Mouse (Mus musculus) embryonic facial prominence, embryonic 13.5 days (tissue): ENCODE measurements around the gene Pik3cb. TPM values are rescaled to one million over a fixed set of nuclear protein-coding genes. Genes with fewer than 3 reads are reported as not detected.
A peak's percentile ranks its signal among the peaks of the same experiment; 100 is the strongest.

Experiments used
- ATAC-seq: fragments of 200-750 bp; cut with Nextera tagmentation; 2 replicates; pipeline ENCODE4 v1.8.0; 2017; ENCODE audit warnings: low read depth; ENCODE audit not compliant: insufficient number of reproducible peaks, insufficient read depth, low FRiP score, low TSS enrichment
- H3K27ac ChIP-seq: fragments of 300-500 bp; sonication (generic); 2 replicates; pipeline ENCODE4 v1.5.1; 2015; ENCODE audit warnings: moderate library complexity, mild to moderate bottlenecking, inconsistent platforms
- H3K27me3 ChIP-seq: fragments of 300-500 bp; sonication (generic); 2 replicates; pipeline ENCODE4 v1.6.1; 2015; ENCODE audit warnings: mild to moderate bottlenecking, inconsistent platforms
- H3K36me3 ChIP-seq: fragments of 300-500 bp; sonication (generic); 2 replicates; pipeline ENCODE4 v1.6.1; 2015; ENCODE audit warnings: mild to moderate bottlenecking, inconsistent platforms
- H3K4me1 ChIP-seq: fragments of 300-500 bp; sonication (generic); 2 replicates; pipeline ENCODE4 v1.6.1; 2015; ENCODE audit warnings: inconsistent platforms
- H3K4me2 ChIP-seq: fragments of 300-500 bp; sonication (generic); 2 replicates; pipeline ENCODE4 v1.6.1; 2015; ENCODE audit warnings: moderate library complexity, mild to moderate bottlenecking, inconsistent platforms
- H3K4me3 ChIP-seq: fragments of 300-500 bp; sonication (generic); 2 replicates; pipeline ENCODE4 v1.5.1; 2015; ENCODE audit warnings: mild to moderate bottlenecking, inconsistent platforms
- H3K9ac ChIP-seq: fragments of 300-500 bp; sonication (generic); 2 replicates; pipeline ENCODE4 v1.6.1; 2015; ENCODE audit warnings: mild to moderate bottlenecking, inconsistent platforms
- H3K9me3 ChIP-seq: fragments of 300-500 bp; sonication (generic); 2 replicates; pipeline ENCODE4 v1.6.1; 2016; ENCODE audit warnings: inconsistent platforms
- WGBS: fragments of 180-500 bp; shearing (Covaris S2); methylation state at CpG from one replicate; pipeline ENCODE4 v1.1.7; 2015; ENCODE audit warnings: mixed read lengths; 5-methylcytosine and 5-hydroxymethylcytosine counted together
- polyA plus RNA-seq: library from polyadenylated mRNA; unstranded; fragments of >200 nt; fragmentation: Nextera tagmentation; extraction: Ambion mirVana; gene quantifications from 2 replicates; pipeline ENCODE4 v1.2.1, GENCODE M21; 2015

Pik3cb gene
- 1.6 and 2.6 TPM in 2 replicates for polyA plus RNA-seq

GRCm38 (mm10) chr9:99140063-99140882 lies at the start of gene Pik3cb:
Gene Pik3cb (minus strand): TSS chr9:99140621.
- H3K9me3 ChIP-seq: no peaks in the 10 kb centered on the region
- H3K4me3 ChIP-seq: peak within 1 kb of the TSS; percentile 83
- ATAC-seq: peak; percentile 94
- H3K27ac ChIP-seq: peak within 1 kb of the TSS; percentile 28; the same call in 1 of the 2 replicates
- under 1% methylated on average over 51 of the region's 77 CpGs for WGBS
- peak within 1 kb of the TSS; percentile 80 for H3K9ac ChIP-seq
- H3K4me1 ChIP-seq: 0 out of 2 replicates have a peak, but pooled peaks cover 8% of the 10 kb centered on the region
- no peaks in the 10 kb centered on the region for H3K36me3 ChIP-seq
- H3K27me3 ChIP-seq: peaks cover 41% of the 10 kb centered on the region
- H3K4me2 ChIP-seq: peak within 1 kb of the TSS; percentile 73

GRCm38 (mm10) chr9:99183043-99183670 lies 42.7 kb upstream of the Pik3cb start:
- H3K9ac ChIP-seq: no peak overlapping the region
- no peaks in the 10 kb centered on the region for H3K27me3 ChIP-seq
- H3K27ac ChIP-seq: no peak overlapping the region
- H3K9me3 ChIP-seq: no peaks in the 10 kb centered on the region
- no peak overlapping the region for H3K4me2 ChIP-seq
- 83% methylated on average over 8 of the region's 8 CpGs for WGBS
- no peak for ATAC-seq
- no peaks in the 10 kb centered on the region for H3K36me3 ChIP-seq
- peaks cover 4% of the 10 kb centered on the region; the same call in 1 of the 2 replicates for H3K4me1 ChIP-seq
- H3K4me3 ChIP-seq: no peak overlapping the region

- H3K4me1 ChIP-seq: peaks cover 4% of the 10 kb centered on the region; the same call in 1 of the 2 replicates
- H3K36me3 ChIP-seq: no peaks in the 10 kb centered on the region
- no peak overlapping the region for H3K4me2 ChIP-seq
- no peak overlapping the region for H3K4me3 ChIP-seq
- H3K27me3 ChIP-seq: no peaks in the 10 kb centered on the region
- no peak overlapping the region for H3K27ac ChIP-seq
- 89% methylated on average over 7 of the region's 7 CpGs for WGBS
- no peak overlapping the region for H3K9ac ChIP-seq
- no peaks in the 10 kb centered on the region for H3K9me3 ChIP-seq
- no peak for ATAC-seq
These were observed 41.7 kb upstream of the Pik3cb start for GRCm38 (mm10) chr9:99182121-99182520.

GRCm38 (mm10) chr9:99180272-99180671 lies 39.9 kb upstream of the Pik3cb start:
- H3K27ac ChIP-seq: no peak overlapping the region
- no peak overlapping the region for H3K4me2 ChIP-seq
- H3K9me3 ChIP-seq: no peaks in the 10 kb centered on the region
- no peak overlapping the region for H3K4me3 ChIP-seq
- no peak overlapping the region for H3K9ac ChIP-seq
- no peaks in the 10 kb centered on the region for H3K27me3 ChIP-seq
- H3K4me1 ChIP-seq: peaks cover 4% of the 10 kb centered on the region; the same call in 1 of the 2 replicates
- no peaks in the 10 kb centered on the region for H3K36me3 ChIP-seq
- WGBS: 61% methylated on average over 8 of the region's 8 CpGs
- no peak for ATAC-seq

DNA sequence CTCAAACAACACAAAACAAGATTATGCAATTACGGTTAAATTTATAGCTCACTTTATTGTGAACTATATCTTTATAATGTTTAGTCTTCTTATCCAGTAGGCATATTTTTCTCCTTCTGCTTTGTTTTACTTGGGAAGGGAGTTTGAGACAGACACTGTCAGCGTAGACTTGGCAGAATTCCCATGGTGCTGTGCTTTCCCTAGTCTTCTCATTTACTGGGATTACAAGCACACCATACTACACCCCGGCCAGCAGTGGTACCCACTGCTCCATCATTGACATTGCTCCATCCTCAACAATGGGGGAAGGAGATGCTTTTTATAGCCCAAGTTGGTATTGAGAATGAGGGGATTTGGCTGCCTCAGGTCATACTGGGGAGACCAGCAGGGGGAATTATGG lies 38.3 kb upstream of the Pik3cb start:
- H3K27me3 ChIP-seq: no peaks in the 10 kb centered on the region
- no peaks in the 10 kb centered on the region for H3K9me3 ChIP-seq
- H3K36me3 ChIP-seq: no peaks in the 10 kb centered on the region
- no peak for ATAC-seq
- WGBS: 79% methylated on average over 3 of the region's 3 CpGs
- H3K9ac ChIP-seq: no peak overlapping the region
- H3K4me2 ChIP-seq: no peak overlapping the region
- H3K4me1 ChIP-seq: peaks cover 4% of the 10 kb centered on the region; the same call in 1 of the 2 replicates
- H3K27ac ChIP-seq: no peak overlapping the region
- H3K4me3 ChIP-seq: no peak overlapping the region

GRCm38 (mm10) chr9:99175774-99176173 lies 35.4 kb upstream of the Pik3cb start:
- WGBS: 89% methylated on average over 6 of the region's 6 CpGs
- H3K4me2 ChIP-seq: no peak overlapping the region

DNA sequence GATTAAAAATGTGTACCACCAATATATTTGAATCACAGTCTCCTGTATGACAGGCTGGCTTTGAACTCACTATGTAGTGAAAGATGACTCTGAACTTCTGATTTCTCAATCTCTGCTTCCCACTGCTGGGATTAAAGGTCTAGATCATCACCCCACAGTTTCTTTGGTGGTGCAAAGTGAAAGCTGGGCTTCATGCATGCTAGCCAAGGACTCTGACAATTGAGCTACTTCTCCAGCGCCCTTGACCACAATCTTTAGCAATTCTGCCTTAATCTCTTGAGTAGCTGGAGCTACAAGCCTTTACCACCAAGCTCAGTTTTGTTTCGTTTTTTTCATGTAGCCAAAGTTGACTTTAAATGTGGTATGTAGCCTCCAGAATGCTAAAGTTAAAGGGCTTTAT lies 32.4 kb upstream of the Pik3cb start:
- WGBS: 78% methylated on average over 2 of the region's 2 CpGs
- Histone ChIP-seq H3K9me3 (no peaks in the 10 kb centered on the region), H3K27ac (no peak overlapping the region), H3K9ac (no peak overlapping the region), H3K36me3 (no peaks in the 10 kb centered on the region), H3K4me2 (no peak overlapping the region), H3K4me1 (no peaks in the 10 kb centered on the region), H3K4me3 (no peak overlapping the region), H3K27me3 (no peaks in the 10 kb centered on the region)
- ATAC-seq: no peak

More at GRCm38 (mm10) chr9:99175774-99176173, 35.4 kb upstream of the Pik3cb start:
- Histone ChIP-seq H3K9me3 (no peaks in the 10 kb centered on the region), H3K27me3 (no peaks in the 10 kb centered on the region), H3K36me3 (no peaks in the 10 kb centered on the region), H3K27ac (no peak overlapping the region), H3K9ac (no peak overlapping the region), H3K4me3 (no peak overlapping the region), H3K4me1 (peaks cover 4% of the 10 kb centered on the region; the same call in 1 of the 2 replicates)
- ATAC-seq: no peak

GRCm38 (mm10) chr9:99171186-99171585 lies 30.8 kb upstream of the Pik3cb start:
- Histone ChIP-seq H3K27ac (no peak overlapping the region), H3K36me3 (no peaks in the 10 kb centered on the region), H3K9ac (no peak overlapping the region), H3K4me2 (no peak overlapping the region), H3K27me3 (no peaks in the 10 kb centered on the region), H3K9me3 (no peaks in the 10 kb centered on the region), H3K4me3 (no peak overlapping the region), H3K4me1 (peaks cover 3% of the 10 kb centered on the region; the same call in 1 of the 2 replicates)
- 48% methylated on average over 10 of the region's 10 CpGs for WGBS
- no peak for ATAC-seq

DNA sequence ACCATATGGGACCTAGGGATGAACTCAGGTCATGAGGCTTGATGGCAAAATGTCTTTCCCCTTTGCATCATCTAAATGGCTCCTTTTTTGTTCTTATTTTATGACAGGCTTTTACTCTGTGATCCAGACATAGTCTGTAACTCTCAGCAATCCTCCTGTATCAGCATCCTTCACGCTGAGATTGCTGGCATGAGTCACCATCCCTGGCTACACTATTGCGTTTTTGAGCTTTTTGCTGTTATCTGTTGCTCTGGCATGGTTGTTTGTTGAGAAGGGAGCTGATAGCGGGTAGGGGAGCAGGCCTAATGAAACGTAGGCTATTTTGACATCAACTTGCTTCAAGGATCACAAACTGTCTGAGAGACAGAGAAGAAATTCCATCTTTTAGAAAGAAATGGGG lies 28.6 kb upstream of the Pik3cb start:
- H3K9ac ChIP-seq: no peak overlapping the region
- no peak overlapping the region for H3K4me2 ChIP-seq
- peaks cover 21% of the 10 kb centered on the region for H3K4me1 ChIP-seq
- WGBS: 66% methylated on average over 4 of the region's 4 CpGs
- no peaks in the 10 kb centered on the region for H3K9me3 ChIP-seq
- H3K36me3 ChIP-seq: no peaks in the 10 kb centered on the region
- peak overlapping the region; percentile 39; the same call in 1 of the 2 replicates for H3K27ac ChIP-seq
- no peak for ATAC-seq
- H3K4me3 ChIP-seq: no peak overlapping the region
- H3K27me3 ChIP-seq: no peaks in the 10 kb centered on the region

GRCm38 (mm10) chr9:99166946-99167345 lies 26.5 kb upstream of the Pik3cb start:
- Histone ChIP-seq H3K36me3 (no peaks in the 10 kb centered on the region), H3K4me1 (peaks cover 27% of the 10 kb centered on the region), H3K27ac (peak overlapping the region; percentile 65), H3K9ac (no peak overlapping the region), H3K4me2 (no peak overlapping the region), H3K9me3 (no peaks in the 10 kb centered on the region), H3K27me3 (no peaks in the 10 kb centered on the region), H3K4me3 (no peak overlapping the region)
- 43% methylated on average over 5 of the region's 5 CpGs for whole genome bisulfite sequencing
- no peak for ATAC-seq

GRCm38 (mm10) chr9:99165956-99166355 lies 25.5 kb upstream of the Pik3cb start:
- H3K4me3 ChIP-seq: no peak overlapping the region
- H3K4me1 ChIP-seq: peaks cover 27% of the 10 kb centered on the region
- peak overlapping the region; percentile 65 for H3K27ac ChIP-seq
- no peak overlapping the region for H3K9ac ChIP-seq
- H3K9me3 ChIP-seq: no peaks in the 10 kb centered on the region
- no peak overlapping the region for H3K4me2 ChIP-seq
- 75% methylated on average over 6 of the region's 6 CpGs for WGBS
- no peaks in the 10 kb centered on the region for H3K36me3 ChIP-seq
- H3K27me3 ChIP-seq: no peaks in the 10 kb centered on the region
- ATAC-seq: no peak
